Mouse (Mus musculus): Measurements from ENCODE around the gene Eif3a.

Gene Eif3a

GRCm38 (mm10) chr19:60758896-60759835 is 31.3 kb downstream of the Eif3a start:
- no peak for ATAC-seq (ENCODE audit: low TSS enrichment)

DNA sequence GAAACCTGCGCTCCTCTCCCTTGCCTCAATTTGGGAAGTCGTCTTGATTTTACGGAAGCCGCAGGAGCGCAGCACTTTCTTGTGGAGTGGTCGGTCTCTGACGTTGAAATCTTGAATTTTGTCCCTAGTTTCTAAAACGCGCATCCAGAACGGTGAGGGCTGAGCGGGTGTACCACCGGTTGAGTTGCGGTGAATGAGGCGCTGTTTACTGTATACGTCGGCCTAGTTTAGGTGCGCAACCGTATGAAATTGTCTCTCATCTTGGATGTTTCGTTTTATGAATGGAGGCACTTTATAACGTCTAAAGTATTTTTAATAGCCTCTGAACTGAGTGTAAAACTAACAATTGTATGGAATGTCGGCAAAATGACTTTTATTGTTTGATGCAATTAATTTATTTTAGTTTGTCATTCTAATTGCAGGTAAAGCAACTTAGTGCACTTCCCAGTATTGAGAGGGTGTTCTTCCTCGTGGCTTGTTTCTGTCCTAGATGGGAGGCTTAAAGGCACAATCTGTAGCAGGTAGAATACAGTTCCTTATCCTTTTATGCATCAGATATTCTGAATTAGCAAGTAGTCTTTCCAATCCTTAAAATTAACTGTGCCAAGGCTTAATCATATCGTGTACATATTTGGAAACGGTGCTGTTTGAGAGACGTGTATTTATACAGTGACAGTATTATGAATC is 33.2 kb downstream of the Eif3a start:
- ATAC-seq (ENCODE audit: low TSS enrichment) = 0 out of 2 replicates have a peak, but pooled peaks have one; percentile 5

DNA sequence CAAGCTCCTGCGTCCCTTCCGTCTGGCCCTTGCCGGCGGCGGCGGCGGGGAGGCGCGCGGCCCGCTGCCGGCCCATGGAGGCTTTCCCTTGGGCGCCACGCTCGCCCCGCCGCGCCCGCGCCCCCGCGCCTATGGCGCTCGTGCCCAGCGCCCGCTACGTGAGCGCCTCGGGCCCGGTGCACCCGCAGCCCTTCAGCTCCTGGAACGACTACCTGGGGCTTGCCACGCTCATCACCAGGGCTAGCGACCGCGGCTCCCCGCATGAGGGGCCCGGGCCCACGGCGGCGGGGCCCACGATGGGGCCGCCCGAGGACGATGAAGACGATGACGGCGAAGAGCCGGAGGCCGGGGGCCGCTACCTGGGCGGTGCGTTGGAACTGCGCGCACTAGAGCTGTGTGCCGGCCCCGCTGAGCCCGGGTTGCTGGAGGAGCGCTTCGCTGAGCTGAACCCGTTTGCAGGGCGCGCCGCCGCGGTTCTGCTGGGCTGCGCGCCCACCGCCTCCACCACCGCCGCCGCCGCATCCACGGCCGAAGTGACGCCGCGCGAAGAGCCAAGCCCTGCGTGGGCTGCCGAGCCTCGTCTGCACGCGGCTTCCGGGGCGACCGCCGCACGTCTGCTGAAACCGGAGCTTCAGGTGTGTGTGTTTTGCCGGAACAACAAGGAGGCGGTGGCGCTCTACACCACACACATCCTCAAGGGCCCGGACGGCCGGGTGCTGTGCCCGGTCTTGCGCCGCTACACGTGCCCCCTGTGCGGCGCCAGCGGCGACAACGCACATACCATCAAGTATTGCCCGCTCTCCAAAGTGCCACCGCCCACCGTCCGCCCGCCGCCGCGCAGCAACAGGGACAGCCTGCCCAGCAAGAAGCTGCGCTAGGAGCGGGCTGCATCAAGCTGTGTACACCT is 34.0 kb downstream of the Eif3a start:
- peak; percentile 62 for ATAC-seq (ENCODE audit: low TSS enrichment)

GRCm38 (mm10) chr19:60755438-60756191 is 34.8 kb downstream of the Eif3a start, which contains the start of gene Nanos1:
Nanos1 (plus strand) TSS chr19:60755987.
- peak; percentile 89 for ATAC-seq (ENCODE audit: low TSS enrichment)

DNA sequence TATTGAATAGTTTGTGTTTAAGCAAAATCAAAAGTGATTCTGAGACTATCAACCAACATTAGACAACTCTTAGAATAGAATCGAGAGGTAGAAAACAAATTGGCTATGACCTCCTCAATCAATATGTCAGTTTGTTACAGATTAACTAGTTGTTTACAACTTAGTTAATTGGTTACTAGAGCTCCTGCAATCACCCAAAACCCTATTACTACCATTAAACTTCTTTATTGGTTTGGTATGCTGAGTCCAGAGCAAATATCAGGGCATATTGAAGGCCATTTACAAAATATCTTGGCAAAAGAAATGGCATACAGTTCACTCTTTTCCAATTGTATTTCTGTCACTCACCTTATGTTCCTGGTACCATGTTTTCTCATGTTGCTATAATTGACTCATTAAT is 42.7 kb downstream of the Eif3a start:
- ATAC-seq (ENCODE audit: low TSS enrichment) = no peak

- ATAC-seq (ENCODE audit: low TSS enrichment) = no peak
Observed at GRCm38 (mm10) chr19:60743767-60744547, 46.5 kb downstream of the Eif3a start.

GRCm38 (mm10) chr19:60740560-60740959 is 49.9 kb downstream of the Eif3a start:
- no peak for ATAC-seq (ENCODE audit: low TSS enrichment)

GRCm38 (mm10) chr19:60731966-60732365 is 58.5 kb downstream of the Eif3a start:
- no peak for ATAC-seq (ENCODE audit: low TSS enrichment)

DNA sequence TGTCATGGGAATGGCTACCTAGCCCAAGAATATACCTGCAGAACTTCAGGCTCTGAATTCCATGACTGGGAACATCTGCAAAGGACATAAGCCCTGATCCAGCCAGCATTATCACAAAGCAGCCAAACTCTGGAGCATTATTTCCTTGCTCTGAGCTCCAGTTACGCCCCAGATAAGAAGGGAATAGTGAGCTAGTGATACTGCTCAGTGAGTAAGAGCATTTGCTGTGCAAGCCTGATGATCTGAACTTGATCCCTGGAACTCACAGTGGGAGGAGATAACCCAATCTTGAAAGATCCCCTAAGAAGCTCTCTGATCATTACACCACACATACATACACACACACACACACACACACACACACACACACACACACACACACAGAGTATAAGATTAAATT is 59.2 kb downstream of the Eif3a start:
- ATAC-seq (ENCODE audit: low TSS enrichment) = no peak

GRCm38 (mm10) chr19:60730281-60730852 is 60.1 kb downstream of the Eif3a start:
- ATAC-seq (ENCODE audit: low TSS enrichment) = peak; percentile 77

- ATAC-seq (ENCODE audit: low TSS enrichment) = no peak
Observed at GRCm38 (mm10) chr19:60716381-60716780, 74.1 kb downstream of the Eif3a start.

DNA sequence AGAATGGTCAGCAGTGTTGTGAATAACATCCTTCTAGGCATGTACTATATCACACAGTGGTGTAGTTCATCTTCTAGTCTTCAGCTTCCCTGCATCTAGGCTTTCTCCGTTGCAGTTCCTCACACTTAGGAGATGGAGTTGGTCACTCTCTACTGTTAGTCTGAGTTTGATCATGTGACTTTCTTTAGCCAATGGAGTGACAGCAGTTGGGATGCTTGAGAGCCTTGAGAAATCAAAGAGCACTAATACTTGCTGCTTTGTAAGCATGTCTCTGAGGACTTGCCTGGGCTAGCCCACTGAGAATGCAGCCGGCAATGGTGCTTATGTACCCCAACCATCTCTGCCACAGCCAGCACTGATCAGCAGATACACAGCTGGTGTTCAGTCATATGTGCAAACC is 77.9 kb downstream of the Eif3a start:
- ATAC-seq (ENCODE audit: low TSS enrichment) = no peak
